Mouse (Mus musculus) cerebellum, postnatal 10 days (tissue): ENCODE results near the gene Zfp950.
"Not testable (repeated sequence)": the region's sequence is repeated elsewhere in the genome, so short reads cannot be mapped to it uniquely, and the experiment has no call there.

Source experiments
- DNase-seq, 2 experiments: peaks; one replicate each; pipeline ENCODE4 v3.0.0; 2021; ENCODE audit warnings: mixed read lengths in 2 of 2

Zfp950 gene

GRCm38 (mm10) chr19:61140342-61141206, at the start of gene Zfp950:
Zfp950 (minus strand) TSS chr19:61140840.
- peak; percentile 81 to 83 for DNase-seq

- not testable (repeated sequence) for DNase-seq
Measured at GRCm38 (mm10) chr19:61183590-61183989, 43.0 kb upstream of the Zfp950 start, which contains the start of gene Gm6020. Gm6020 (plus strand) TSS chr19:61183890.

- peak; percentile 3 to 10 for DNase-seq
Measured at GRCm38 (mm10) chr19:61175756-61176324, 35.2 kb upstream of the Zfp950 start, which contains the start of gene Gm7102. Gm7102 (minus strand) TSS chr19:61176309.

- peak; percentile 3 to 11 for DNase-seq
Measured at GRCm38 (mm10) chr19:61151701-61152420, 11.2 kb upstream of the Zfp950 start.

- DNase-seq, result peak; percentile 17 to 33
Measured at GRCm38 (mm10) chr19:61151372-61151700, 10.7 kb upstream of the Zfp950 start.

- DNase-seq, result no peak
Measured at GRCm38 (mm10) chr19:61141299-61141698, 659 bp upstream of the Zfp950 start.

GRCm38 (mm10) chr19:61138655-61139054, 2.0 kb downstream of the Zfp950 start:
- DNase-seq, result no peak

GRCm38 (mm10) chr19:61131096-61131495, 9.5 kb downstream of the Zfp950 start:
- no peak for DNase-seq

GRCm38 (mm10) chr19:61110184-61110583, 30.5 kb downstream of the Zfp950 start:
- peak in 1 of 2 experiments; percentile 25 for DNase-seq

GRCm38 (mm10) chr19:61097764-61098163, 42.9 kb downstream of the Zfp950 start:
- DNase-seq, result peak; percentile 13 to 49

GRCm38 (mm10) chr19:61096776-61097175, 43.9 kb downstream of the Zfp950 start:
- DNase-seq, result no peak

- no peak for DNase-seq
Measured at GRCm38 (mm10) chr19:61090541-61090940, 50.1 kb downstream of the Zfp950 start.

- DNase-seq, result no peak
Measured at GRCm38 (mm10) chr19:61089001-61089400, 51.6 kb downstream of the Zfp950 start.

GRCm38 (mm10) chr19:61087781-61088180, 52.9 kb downstream of the Zfp950 start:
- DNase-seq, result no peak

- DNase-seq, result no peak
Measured at GRCm38 (mm10) chr19:61085217-61085616, 55.4 kb downstream of the Zfp950 start.

GRCm38 (mm10) chr19:61084149-61084940, 56.3 kb downstream of the Zfp950 start:
- DNase-seq, result peak; percentile 93 to 95

GRCm38 (mm10) chr19:61083006-61083405, 57.6 kb downstream of the Zfp950 start:
- DNase-seq, result no peak

- DNase-seq, result no peak
Measured at GRCm38 (mm10) chr19:61080251-61080749, 60.3 kb downstream of the Zfp950 start.

- no peak for DNase-seq
Measured at GRCm38 (mm10) chr19:61078622-61079021, 62.0 kb downstream of the Zfp950 start.

GRCm38 (mm10) chr19:61065011-61065410, 75.6 kb downstream of the Zfp950 start:
- peak in 1 of 2 experiments; percentile 23 for DNase-seq

GRCm38 (mm10) chr19:61064386-61064785, 76.3 kb downstream of the Zfp950 start:
- peak; percentile 34 for DNase-seq

GRCm38 (mm10) chr19:61057581-61057980, 83.1 kb downstream of the Zfp950 start:
- DNase-seq, result no peak
